Comparison of ENCODE assay signal across 27 mouse cellular contexts in the genomic region with DNA sequence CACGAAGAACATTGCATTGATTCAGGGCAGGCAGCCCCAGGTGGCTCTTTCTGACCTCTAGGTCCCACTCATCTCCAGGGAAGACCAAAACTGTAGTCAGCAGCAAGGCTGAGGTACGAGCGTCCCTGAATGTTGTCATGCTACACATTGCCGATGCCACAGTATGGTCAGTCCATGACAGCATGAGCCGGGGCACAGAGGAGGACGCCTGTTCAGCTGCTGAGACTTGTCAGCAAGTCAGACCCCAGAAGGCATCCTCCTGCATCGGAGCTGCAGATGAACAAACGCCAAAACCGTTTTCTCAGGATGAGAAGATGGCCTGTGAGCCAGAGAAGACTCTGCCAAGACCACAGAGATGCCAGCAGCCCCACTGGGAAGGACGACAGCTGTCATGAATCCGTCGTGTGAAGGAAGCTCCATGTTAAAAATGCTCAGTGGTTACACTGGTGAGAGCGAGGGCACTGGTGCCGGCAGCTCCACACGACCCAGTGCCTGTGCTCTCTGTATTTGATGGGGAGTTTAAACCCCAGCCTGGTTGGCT. TPM values are rescaled to one million over a fixed set of nuclear protein-coding genes. Genes with fewer than 3 reads are reported as not detected.
A peak's percentile ranks its signal among the peaks of the same experiment; 100 is the strongest.
DNase-seq lines count a peak whose midpoint lies in the region; ATAC-seq and TF ChIP-seq lines count a peak whose summit lies in the region.
"Had no signal": no experiment of that assay in that cellular context is flagged by ENCODE, and none has a peak within 500 bp of the region (broad histone marks: within the 10 kb centered on the region; RNA-seq: fewer than 3 reads in every experiment).

No protein-coding gene starts in this region.

- 25% methylated on average over 15 of the region's 15 CpGs for WGBS in cerebellum, adult 2 months
- 58% methylated on average over 15 of the region's 15 CpGs for WGBS in forebrain, postnatal 0 days

- DNase-seq in gastrocnemius, postnatal 14 days = peak; percentile 26
- DNase-seq in gastrocnemius, adult 8-10 months (ENCODE audit: low spot score in 2 of 2) = no peak
- DNase-seq in cerebellum, adult 2 months = peak; percentile 25 to 46
- peak; percentile 43 for DNase-seq in cerebellum, adult 9-11 months
- DNase-seq in forebrain, postnatal 0 days = peak; percentile 65
- DNase-seq in frontal cortex, postnatal 10 days (ENCODE audit: low spot score in 2 of 2) = no peak
- DNase-seq in lung, postnatal 4 days = no peak
- DNase-seq: kidney, adult 11 months; kidney, postnatal 36 days; layer of hippocampus, postnatal 36 days; lung, adult 18-20 months; lung, postnatal 10 days; right cerebral cortex, postnatal 14 days had no signal

- peaks cover 30% of the 10 kb centered on the region for H3K36me3 ChIP-seq in forebrain, postnatal 0 days (ENCODE audit: insufficient read depth)
- H3K36me3 ChIP-seq: liver, embryonic 12.5 days had no signal

- H3K4me3 ChIP-seq in cerebellum, adult 2 months (replicated peaks; ENCODE audit: insufficient read depth, low read depth, low read length) = no peak overlapping the region
- no peak overlapping the region for H3K4me3 ChIP-seq in forebrain, postnatal 0 days (ENCODE audit: low read depth, low read length)
- H3K4me3 ChIP-seq: embryonic facial prominence, embryonic 10.5 days; heart, embryonic 10.5 days; kidney, embryonic 15.5 days; limb, embryonic 13.5 days; liver, embryonic 12.5 days; midbrain, embryonic 12.5 days; neural tube, embryonic 12.5 days had no signal

- peaks cover 5% of the 10 kb centered on the region; the same call in 1 of the 2 replicates for H3K4me1 ChIP-seq in cerebellum, adult 2 months (ENCODE audit: control insufficient read depth, insufficient read depth, low read length)
- no peaks in the 10 kb centered on the region for H3K4me1 ChIP-seq in forebrain, postnatal 0 days (ENCODE audit: insufficient read depth)
- H3K4me1 ChIP-seq: limb, embryonic 13.5 days; midbrain, embryonic 12.5 days; neural tube, embryonic 12.5 days had no signal

- no peak for TF ChIP-seq CTCF in cerebellum, adult 2 months (IDR thresholded peaks at IDR 0.05; ENCODE audit: borderline replicate concordance, insufficient read depth, low read depth, low read length)
- no peak for TF ChIP-seq CTCF in forebrain, postnatal 0 days (IDR thresholded peaks at IDR 0.05; ENCODE audit: low read depth)

- intact Hi-C loops in gastrocnemius, postnatal 14 days (cut with DNase I; ENCODE audit: low total_unique reads) = no loop called here

- TF ChIP-seq POLR2A in cerebellum, adult 2 months (IDR thresholded peaks at IDR 0.05; ENCODE audit: borderline replicate concordance, insufficient read depth, low read length) = no peak

- ATAC-seq in forebrain, postnatal 0 days = peak; percentile 64; the same call in 1 of the 2 replicates
- ATAC-seq: liver, embryonic 12.5 days had no signal

- H3K27me3 ChIP-seq in cerebellum, adult 2 months (ENCODE audit: control insufficient read depth, insufficient read depth, low read length) = no peaks in the 10 kb centered on the region
- H3K27me3 ChIP-seq in forebrain, postnatal 0 days (ENCODE audit: insufficient read depth, low read length) = no peaks in the 10 kb centered on the region
- H3K27me3 ChIP-seq: kidney, embryonic 15.5 days; limb, embryonic 13.5 days; liver, embryonic 12.5 days; midbrain, embryonic 12.5 days; neural tube, embryonic 12.5 days had no signal

- H3K9me3 ChIP-seq in forebrain, postnatal 0 days (ENCODE audit: low read length) = no peaks in the 10 kb centered on the region
- H3K9me3 ChIP-seq: embryonic facial prominence, embryonic 10.5 days; heart, embryonic 10.5 days; kidney, embryonic 15.5 days; limb, embryonic 13.5 days; liver, embryonic 12.5 days; midbrain, embryonic 12.5 days; neural tube, embryonic 12.5 days had no signal

- H3K27ac ChIP-seq in cerebellum, adult 2 months (ENCODE audit: insufficient read depth, low read length) = no peak overlapping the region
- no peak overlapping the region for H3K27ac ChIP-seq in forebrain, postnatal 0 days (ENCODE audit: low read depth, low read length)
- H3K27ac ChIP-seq: embryonic facial prominence, embryonic 10.5 days; heart, embryonic 10.5 days; kidney, embryonic 15.5 days; limb, embryonic 13.5 days; liver, embryonic 12.5 days; midbrain, embryonic 12.5 days; neural tube, embryonic 12.5 days had no signal

- no peak overlapping the region for H3K9ac ChIP-seq in forebrain, postnatal 0 days
- H3K9ac ChIP-seq: kidney, embryonic 15.5 days; limb, embryonic 13.5 days; liver, embryonic 12.5 days; midbrain, embryonic 12.5 days; neural tube, embryonic 12.5 days had no signal

- no peak overlapping the region for H3K4me2 ChIP-seq in forebrain, postnatal 0 days (ENCODE audit: low read depth)
- H3K4me2 ChIP-seq: kidney, embryonic 15.5 days; limb, embryonic 13.5 days; liver, embryonic 12.5 days; midbrain, embryonic 12.5 days; neural tube, embryonic 12.5 days had no signal

RNA-seq across cellular contexts. Expression of a gene that starts 45.7 kb away (rescaled TPM):
- not detected for total RNA-seq in gastrocnemius, postnatal 14 days (2021)
- under 1 TPM in 1 of 4 experiments, not detected in 3; 0.75 TPM for total RNA-seq in gastrocnemius, adult 8-10 months (2022)
- polyA plus RNA-seq in cerebellum, adult 2 months (2012; rRNA removed) = 0.05 TPM in 2 replicates
- not detected in 2 replicates for total RNA-seq in forebrain, postnatal 0 days (2014; rRNA removed)
- polyA plus RNA-seq in forebrain, postnatal 0 days (2015; fragmentation: Nextera tagmentation; extraction: Ambion mirVana) = not detected in 2 replicates
- total RNA-seq: adrenal gland, adult 2 months; gastrocnemius, postnatal 4 days; hematopoietic stem cell, adult 5-6 weeks; megakaryocyte progenitor cell, adult 5-6 weeks; MEL had no signal
- polyA plus RNA-seq: adrenal gland, adult 2 months; C2C12; cortical plate, adult 2 months; embryonic facial prominence, embryonic 10.5 days; kidney, embryonic 15.5 days; limb, embryonic 13.5 days; liver, embryonic 12.5 days; midbrain, embryonic 12.5 days; neural tube, embryonic 12.5 days had no signal

Comparison
In these comparisons a context has a peak if more than half of its experiments do, and no peak if none do; other contexts are left out.
1. DNase-seq: peak in gastrocnemius, postnatal 14 days (single experiment), cerebellum, adult 2 months (2 of 2), cerebellum, adult 9-11 months (single experiment) and forebrain, postnatal 0 days (single experiment); none in gastrocnemius, adult 8-10 months (0 of 2), frontal cortex, postnatal 10 days (0 of 2) and lung, postnatal 4 days (0 of 2).